Mouse (Mus musculus) left cerebral cortex, postnatal 14 days (tissue): ENCODE results near the gene Tspo2. TPM values are rescaled to one million over a fixed set of nuclear protein-coding genes. Genes with fewer than 3 reads are reported as not detected.
A peak's percentile ranks its signal among the peaks of the same experiment; 100 is the strongest.

Source experiments
- DNase-seq, 2 experiments: peaks; one replicate each; pipeline ENCODE4 v3.0.0; 2021 to 2022; ENCODE audit warnings: low spot score in 2 of 2, mixed read lengths in 1 of 2
- intact Hi-C: fragments of 180-260 bp; cut with DNase I; formaldehyde crosslinking; loops from one replicate; pipeline ENCODE4 v1.15.1; 2025
- total RNA-seq, 2 experiments: library from RNA; stranded (reverse); gene quantifications; 2 replicates each; pipeline ENCODE4 v1.2.3; 2021

Gene Tspo2
- total RNA-seq, 2 experiments from 2014 or later: 0.36 to 0.46 TPM

- no peak for DNase-seq
- intact Hi-C loops: no loop called here
These were observed 25.3 kb downstream of the Tspo2 start for GRCm38 (mm10) chr17:48425823-48426612.

GRCm38 (mm10) chr17:48424237-48424636 is 27.1 kb downstream of the Tspo2 start:
- intact Hi-C loops: no loop called here
- no peak for DNase-seq

GRCm38 (mm10) chr17:48419571-48419970 is 31.8 kb downstream of the Tspo2 start:
- DNase-seq: no peak
- intact Hi-C loops: loop anchor here (5.0 to 10.0 kb wide), 2 partner anchors 985 to 1478 kb away; no protein-coding TSS in a partner anchor

- intact Hi-C loops: loop anchor here (5.0 to 10.0 kb wide), 2 partner anchors 986 to 1479 kb away; no protein-coding TSS in a partner anchor
- no peak for DNase-seq
These were observed 32.5 kb downstream of the Tspo2 start for GRCm38 (mm10) chr17:48418781-48419180.

- DNase-seq: peak; percentile 26
These were observed 33.1 kb downstream of the Tspo2 start for GRCm38 (mm10) chr17:48418174-48418573.

GRCm38 (mm10) chr17:48417521-48417920 is 33.8 kb downstream of the Tspo2 start:
- intact Hi-C loops: loop anchor here (2.0 to 10.0 kb wide), 3 partner anchors 185 to 1480 kb away; no protein-coding TSS in a partner anchor
- no peak for DNase-seq

More at GRCm38 (mm10) chr17:48418174-48418573, 33.1 kb downstream of the Tspo2 start:
- intact Hi-C loops: loop anchor here (5.0 to 10.0 kb wide), 2 partner anchors 987 to 1479 kb away; no protein-coding TSS in a partner anchor

GRCm38 (mm10) chr17:48416425-48417195 is 34.7 kb downstream of the Tspo2 start:
- peak; percentile 57 to 74 for DNase-seq
- intact Hi-C loops: loop anchor here (2.0 to 10.0 kb wide), 3 partner anchors 186 to 1481 kb away; no protein-coding TSS in a partner anchor

- no peak for DNase-seq
- intact Hi-C loops: loop anchor here (2.0 to 10.0 kb wide), 3 partner anchors 187 to 1481 kb away; no protein-coding TSS in a partner anchor
These were observed 35.3 kb downstream of the Tspo2 start for GRCm38 (mm10) chr17:48416011-48416410.

- DNase-seq: no peak
- intact Hi-C loops: loop anchor here (10.0 kb wide), 1 partner anchor 994 kb away; no protein-coding TSS in a partner anchor
These were observed 40.1 kb downstream of the Tspo2 start for GRCm38 (mm10) chr17:48411241-48411640.

- intact Hi-C loops: loop anchor here (10.0 kb wide), 1 partner anchor 994 kb away; no protein-coding TSS in a partner anchor
- peak in 1 of 2 experiments; percentile 22 for DNase-seq
These were observed 41.0 kb downstream of the Tspo2 start for GRCm38 (mm10) chr17:48410299-48410785.

GRCm38 (mm10) chr17:48409380-48410298 is 41.7 kb downstream of the Tspo2 start, which contains the start of the genes Nfya and Oard1:
TSS of gene Nfya (minus strand) at chr17:48409906.
TSS of gene Oard1 (plus strand) at chr17:48410014.
- DNase-seq: peak; percentile 100
- intact Hi-C loops: loop anchor here (5.0 to 10.0 kb wide), 3 partner anchors 72 to 995 kb away; no protein-coding TSS in a partner anchor

- intact Hi-C loops: loop anchor here (5.0 kb wide), 2 partner anchors 71 to 131 kb away; no protein-coding TSS in a partner anchor
- peak; percentile 63 to 72 for DNase-seq
These were observed 42.6 kb downstream of the Tspo2 start for GRCm38 (mm10) chr17:48408526-48409291.

- intact Hi-C loops: loop anchor here (5.0 kb wide), 2 partner anchors 71 to 131 kb away; no protein-coding TSS in a partner anchor
- no peak for DNase-seq
These were observed 43.3 kb downstream of the Tspo2 start for GRCm38 (mm10) chr17:48407910-48408525.

GRCm38 (mm10) chr17:48407154-48407553 is 44.2 kb downstream of the Tspo2 start:
- intact Hi-C loops: loop anchor here (5.0 kb wide), 2 partner anchors 70 to 130 kb away; no protein-coding TSS in a partner anchor
- DNase-seq: no peak

GRCm38 (mm10) chr17:48404706-48405105 is 46.6 kb downstream of the Tspo2 start:
- DNase-seq: no peak
- intact Hi-C loops: loop anchor here (5.0 kb wide), 2 partner anchors 67 to 127 kb away; no protein-coding TSS in a partner anchor

GRCm38 (mm10) chr17:48403848-48404247 is 47.5 kb downstream of the Tspo2 start:
- DNase-seq: no peak
- intact Hi-C loops: no loop called here

- DNase-seq: no peak
- intact Hi-C loops: no loop called here
These were observed 48.6 kb downstream of the Tspo2 start for GRCm38 (mm10) chr17:48402751-48403150.
